Mouse (Mus musculus): ENCODE results near the gene Zfp950.

The Zfp950 gene

GRCm38 (mm10) chr19:61056783-61057410, 83.7 kb downstream of the Zfp950 start:
- no peak for DNase-seq

GRCm38 (mm10) chr19:61052786-61053185, 87.9 kb downstream of the Zfp950 start:
- DNase-seq, result no peak

GRCm38 (mm10) chr19:61052008-61052407, 88.6 kb downstream of the Zfp950 start:
- no peak for DNase-seq

- DNase-seq, result no peak
Observed at GRCm38 (mm10) chr19:61051151-61051550, 89.5 kb downstream of the Zfp950 start.

GRCm38 (mm10) chr19:61049413-61049812, 91.2 kb downstream of the Zfp950 start:
- no peak for DNase-seq

- DNase-seq, result no peak
Observed at GRCm38 (mm10) chr19:61048646-61049045, 92.0 kb downstream of the Zfp950 start.

GRCm38 (mm10) chr19:61039151-61039550, 101.5 kb downstream of the Zfp950 start:
- no peak for DNase-seq

- DNase-seq, result no peak
Observed at GRCm38 (mm10) chr19:61031570-61031969, 109.1 kb downstream of the Zfp950 start.

GRCm38 (mm10) chr19:61021939-61022566, 118.6 kb downstream of the Zfp950 start:
- peak; percentile 31 for DNase-seq

GRCm38 (mm10) chr19:61021502-61021901, 119.1 kb downstream of the Zfp950 start:
- DNase-seq, result no peak

- no peak for DNase-seq
Observed at GRCm38 (mm10) chr19:61017477-61018266, 123.0 kb downstream of the Zfp950 start.

GRCm38 (mm10) chr19:61009266-61009665, 131.4 kb downstream of the Zfp950 start:
- DNase-seq, result peak; percentile 14
